Mouse (Mus musculus): Measurements from ENCODE around the gene Gng12. TPM values are rescaled to one million over a fixed set of nuclear protein-coding genes. Genes with fewer than 3 reads are reported as not detected.

Gng12 gene
- polyA plus RNA-seq, 1 experiment from 2014 or later: 50.3 TPM

DNA sequence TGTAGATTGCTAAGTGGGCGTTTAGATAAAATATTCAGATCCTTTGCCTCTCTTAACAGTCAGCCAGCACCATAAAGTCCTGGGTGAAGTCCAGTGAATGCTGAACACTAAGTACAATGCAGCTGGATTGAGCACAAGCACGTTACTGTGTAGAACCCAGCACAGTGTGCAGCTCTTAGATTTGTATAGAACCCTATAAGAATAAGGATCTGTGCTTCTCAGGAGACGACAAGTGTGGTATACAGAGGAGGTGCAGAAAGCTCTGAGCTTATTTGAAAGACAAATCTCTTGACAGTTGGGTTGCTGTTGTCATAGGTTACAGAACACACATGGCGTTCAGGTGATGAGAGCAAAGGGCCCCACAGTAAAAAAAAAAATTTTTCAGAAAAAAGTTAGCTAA, 1.8 kb downstream of the Gng12 start:
- no peak overlapping the region; the same call in 1 of the 2 replicates for H3K4me3 ChIP-seq
- 68% methylated on average over 4 of the region's 4 CpGs for WGBS
- peaks cover 21% of the 10 kb centered on the region for H3K4me1 ChIP-seq
- no peak for DNase-seq (ENCODE audit: extremely low spot score, low spot score)
- H3K27ac ChIP-seq: no peak overlapping the region
- no peaks in the 10 kb centered on the region for H3K9me3 ChIP-seq
- peaks cover 16% of the 10 kb centered on the region for H3K27me3 ChIP-seq (ENCODE audit: poor library complexity, severe bottlenecking)
- H3K36me3 ChIP-seq (replicated peaks): no peaks in the 10 kb centered on the region

DNA sequence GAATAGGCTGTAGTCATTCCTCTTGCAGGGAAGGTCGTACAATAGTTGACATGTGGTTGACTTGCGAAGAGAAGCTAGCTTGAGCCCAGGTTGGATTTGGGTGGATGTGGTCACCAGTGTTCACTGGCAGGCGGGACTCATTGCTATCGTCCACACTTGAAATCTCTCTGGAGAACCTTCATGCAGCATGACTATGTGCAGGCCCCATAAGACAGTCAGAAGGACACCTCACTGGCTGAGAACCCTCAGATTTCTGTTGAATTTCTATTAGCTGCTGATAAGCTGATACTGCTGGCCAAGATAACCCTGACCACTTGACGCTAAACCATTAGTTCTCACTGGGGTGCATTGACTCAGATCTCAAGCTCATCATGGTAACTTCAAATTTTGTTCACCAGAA, 5.7 kb downstream of the Gng12 start:
- 92% methylated on average over 5 of the region's 5 CpGs for WGBS
- Histone ChIP-seq H3K4me1 (peaks cover 10% of the 10 kb centered on the region), H3K9me3 (no peaks in the 10 kb centered on the region), H3K27ac (no peak overlapping the region), H3K27me3 (ENCODE audit: poor library complexity, severe bottlenecking) (peaks cover 9% of the 10 kb centered on the region; the same call in 1 of the 2 replicates), H3K36me3 (replicated peaks) (no peaks in the 10 kb centered on the region), H3K4me3 (no peak overlapping the region)
- no peak for DNase-seq (ENCODE audit: extremely low spot score, low spot score)

- Histone ChIP-seq H3K4me3 (no peak overlapping the region), H3K9me3 (no peaks in the 10 kb centered on the region), H3K27me3 (ENCODE audit: poor library complexity, severe bottlenecking) (no peaks in the 10 kb centered on the region), H3K4me1 (no peaks in the 10 kb centered on the region), H3K36me3 (replicated peaks) (no peaks in the 10 kb centered on the region), H3K27ac (no peak overlapping the region)
- WGBS: 87% methylated on average over 9 of the region's 9 CpGs
- DNase-seq (ENCODE audit: extremely low spot score, low spot score): no peak
These were observed 7.0 kb downstream of the Gng12 start for GRCm38 (mm10) chr6:66903206-66903605.

GRCm38 (mm10) chr6:66903720-66904119, 7.5 kb downstream of the Gng12 start:
- DNase-seq (ENCODE audit: extremely low spot score, low spot score): no peak
- Histone ChIP-seq H3K4me3 (no peak overlapping the region), H3K9me3 (no peaks in the 10 kb centered on the region), H3K27me3 (ENCODE audit: poor library complexity, severe bottlenecking) (no peaks in the 10 kb centered on the region), H3K27ac (no peak overlapping the region), H3K4me1 (no peaks in the 10 kb centered on the region), H3K36me3 (replicated peaks) (no peaks in the 10 kb centered on the region)
- WGBS: 85% methylated on average over 6 of the region's 6 CpGs

- 91% methylated on average over 1 of the region's 1 CpGs for WGBS
- Histone ChIP-seq H3K36me3 (replicated peaks) (no peaks in the 10 kb centered on the region), H3K27me3 (ENCODE audit: poor library complexity, severe bottlenecking) (no peaks in the 10 kb centered on the region), H3K4me3 (no peak overlapping the region), H3K27ac (no peak overlapping the region), H3K4me1 (peaks cover 8% of the 10 kb centered on the region), H3K9me3 (no peaks in the 10 kb centered on the region)
- no peak for DNase-seq (ENCODE audit: extremely low spot score, low spot score)
These were observed 10.0 kb downstream of the Gng12 start for GRCm38 (mm10) chr6:66906244-66906643.

GRCm38 (mm10) chr6:66908327-66908973, 12.3 kb downstream of the Gng12 start:
- 74% methylated on average over 5 of the region's 5 CpGs for WGBS

GRCm38 (mm10) chr6:66910493-66911435, 14.6 kb downstream of the Gng12 start:
- Histone ChIP-seq H3K27ac (0 out of 2 replicates have a peak overlapping the region, but pooled peaks have one; percentile 20), H3K4me1 (peaks cover 8% of the 10 kb centered on the region), H3K27me3 (ENCODE audit: poor library complexity, severe bottlenecking) (no peaks in the 10 kb centered on the region), H3K36me3 (replicated peaks) (no peaks in the 10 kb centered on the region), H3K4me3 (no peak overlapping the region), H3K9me3 (no peaks in the 10 kb centered on the region)
- WGBS: 70% methylated on average over 11 of the region's 11 CpGs
- no peak for DNase-seq (ENCODE audit: extremely low spot score, low spot score)

More at GRCm38 (mm10) chr6:66908327-66908973, 12.3 kb downstream of the Gng12 start:
- Histone ChIP-seq H3K4me3 (no peak overlapping the region), H3K4me1 (peaks cover 8% of the 10 kb centered on the region), H3K36me3 (replicated peaks) (no peaks in the 10 kb centered on the region), H3K27ac (no peak overlapping the region), H3K27me3 (ENCODE audit: poor library complexity, severe bottlenecking) (no peaks in the 10 kb centered on the region), H3K9me3 (no peaks in the 10 kb centered on the region)
- no peak for DNase-seq (ENCODE audit: extremely low spot score, low spot score)

GRCm38 (mm10) chr6:66913355-66913754, 17.2 kb downstream of the Gng12 start:
- Histone ChIP-seq H3K27ac (no peak overlapping the region), H3K4me3 (no peak overlapping the region), H3K36me3 (replicated peaks) (no peaks in the 10 kb centered on the region), H3K27me3 (ENCODE audit: poor library complexity, severe bottlenecking) (no peaks in the 10 kb centered on the region), H3K4me1 (peaks cover 8% of the 10 kb centered on the region), H3K9me3 (no peaks in the 10 kb centered on the region)
- 87% methylated on average over 1 of the region's 1 CpGs for WGBS
- DNase-seq (ENCODE audit: extremely low spot score, low spot score): no peak

GRCm38 (mm10) chr6:66915592-66915991, 19.4 kb downstream of the Gng12 start:
- no peak overlapping the region for H3K4me3 ChIP-seq
- no peaks in the 10 kb centered on the region for H3K36me3 ChIP-seq (replicated peaks)
- H3K9me3 ChIP-seq: no peaks in the 10 kb centered on the region
- no peak overlapping the region for H3K27ac ChIP-seq
- WGBS: 96% methylated on average over 2 of the region's 2 CpGs
- H3K27me3 ChIP-seq (ENCODE audit: poor library complexity, severe bottlenecking): no peaks in the 10 kb centered on the region
- no peak for DNase-seq (ENCODE audit: extremely low spot score, low spot score)
- peaks cover 4% of the 10 kb centered on the region for H3K4me1 ChIP-seq

DNA sequence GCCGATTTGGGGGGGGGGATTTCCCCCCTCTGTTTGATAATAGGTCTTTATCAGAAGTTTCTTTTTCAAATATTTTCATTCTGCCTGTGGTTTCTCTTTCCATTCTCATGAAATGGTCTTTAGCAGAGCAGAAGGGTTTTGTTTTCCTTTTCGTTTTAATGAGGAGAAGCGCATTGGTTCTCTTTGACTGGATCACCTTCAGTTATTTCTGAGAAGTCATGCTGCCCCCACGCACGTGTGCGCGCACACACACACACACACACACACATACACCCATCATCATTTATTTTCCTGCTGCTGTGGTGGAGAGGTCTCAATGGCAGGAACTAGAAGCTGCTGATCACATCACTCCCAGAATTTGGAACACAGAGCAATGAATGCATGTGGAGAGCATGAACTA, 20.8 kb downstream of the Gng12 start:
- WGBS: 94% methylated on average over 7 of the region's 7 CpGs
- no peak overlapping the region for H3K27ac ChIP-seq
- H3K4me1 ChIP-seq: no peaks in the 10 kb centered on the region
- no peak overlapping the region for H3K4me3 ChIP-seq
- no peak for DNase-seq (ENCODE audit: extremely low spot score, low spot score)
- H3K9me3 ChIP-seq: no peaks in the 10 kb centered on the region
- no peaks in the 10 kb centered on the region for H3K36me3 ChIP-seq (replicated peaks)
- no peaks in the 10 kb centered on the region for H3K27me3 ChIP-seq (ENCODE audit: poor library complexity, severe bottlenecking)

DNA sequence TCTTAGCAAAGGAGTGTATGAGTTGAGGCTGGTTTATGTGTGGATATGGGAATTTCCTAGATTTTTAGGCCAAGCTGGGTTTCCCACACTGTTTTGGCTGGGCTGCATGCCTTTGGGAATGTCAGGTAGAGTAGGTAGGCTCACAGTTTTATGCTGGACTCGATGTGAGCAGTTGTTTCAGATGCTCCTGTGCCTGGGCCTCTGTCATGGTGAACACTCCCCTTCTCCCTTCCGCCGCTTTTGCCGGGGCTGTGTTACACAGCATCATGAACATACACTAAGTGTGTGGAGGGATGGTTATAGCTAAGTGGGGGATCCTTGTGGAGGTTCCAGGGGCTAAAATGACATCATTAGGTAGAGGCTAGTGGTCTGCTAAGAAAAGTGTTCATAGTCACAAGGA, 24.6 kb downstream of the Gng12 start:
- no peak for DNase-seq (ENCODE audit: extremely low spot score, low spot score)
- WGBS: 93% methylated on average over 4 of the region's 4 CpGs

GRCm38 (mm10) chr6:66921755-66922154, 25.6 kb downstream of the Gng12 start:
- no peaks in the 10 kb centered on the region for H3K36me3 ChIP-seq (replicated peaks)
- H3K27me3 ChIP-seq (ENCODE audit: poor library complexity, severe bottlenecking): no peaks in the 10 kb centered on the region
- WGBS: 89% methylated on average over 4 of the region's 4 CpGs
- H3K4me3 ChIP-seq: no peak overlapping the region
- DNase-seq (ENCODE audit: extremely low spot score, low spot score): no peak
- no peaks in the 10 kb centered on the region for H3K9me3 ChIP-seq
- peaks cover 11% of the 10 kb centered on the region for H3K4me1 ChIP-seq
- H3K27ac ChIP-seq: no peak overlapping the region

More for the DNA sequence above, 24.6 kb downstream of the Gng12 start:
- H3K9me3 ChIP-seq: no peaks in the 10 kb centered on the region
- no peak overlapping the region for H3K4me3 ChIP-seq
- no peaks in the 10 kb centered on the region for H3K27me3 ChIP-seq (ENCODE audit: poor library complexity, severe bottlenecking)
- no peak overlapping the region for H3K27ac ChIP-seq
- no peaks in the 10 kb centered on the region for H3K36me3 ChIP-seq (replicated peaks)
- H3K4me1 ChIP-seq: peaks cover 2% of the 10 kb centered on the region; the same call in 1 of the 2 replicates

- WGBS: 90% methylated on average over 7 of the region's 7 CpGs
- no peaks in the 10 kb centered on the region for H3K36me3 ChIP-seq (replicated peaks)
- H3K4me1 ChIP-seq: peaks cover 13% of the 10 kb centered on the region
- no peak for DNase-seq (ENCODE audit: extremely low spot score, low spot score)
- H3K9me3 ChIP-seq: no peaks in the 10 kb centered on the region
- no peaks in the 10 kb centered on the region for H3K27me3 ChIP-seq (ENCODE audit: poor library complexity, severe bottlenecking)
- no peak overlapping the region for H3K27ac ChIP-seq
- no peak overlapping the region for H3K4me3 ChIP-seq
These were observed 26.3 kb downstream of the Gng12 start for GRCm38 (mm10) chr6:66922501-66922900.
